Mouse (Mus musculus) myocyte (in vitro differentiated cells): ENCODE results near the gene Plxnd1.

ENCODE experiments used
- MAX ChIP-seq: IDR thresholded peaks from one replicate; pipeline ENCODE4 v1.6.1; 2011; ENCODE audit warnings: low read depth, mild to moderate bottlenecking, control low read depth
- MYOG ChIP-seq, 3 experiments: IDR thresholded peaks; one replicate each; pipeline ENCODE4 v1.6.1; 2011; ENCODE audit warnings: control low read depth in 2 of 3, low read depth in 2 of 3, mild to moderate bottlenecking in 2 of 3; ENCODE audit not compliant: insufficient read length in 2 of 3, control insufficient read depth in 1 of 3, insufficient read depth in 1 of 3
- POLR2A ChIP-seq: IDR thresholded peaks from one replicate; pipeline ENCODE4 v1.6.1; 2011; ENCODE audit warnings: low read depth, mild to moderate bottlenecking, control low read depth, moderate library complexity; ENCODE audit not compliant: insufficient read length
- TCF12 ChIP-seq: IDR thresholded peaks from one replicate; pipeline ENCODE4 v1.6.1; 2011; ENCODE audit warnings: mild to moderate bottlenecking, control low read depth; ENCODE audit not compliant: poor library complexity, insufficient read depth, severe bottlenecking
- USF1 ChIP-seq: IDR thresholded peaks from one replicate; pipeline ENCODE4 v1.6.1; 2011; ENCODE audit warnings: low read depth, mild to moderate bottlenecking, control low read depth, moderate library complexity

DNA sequence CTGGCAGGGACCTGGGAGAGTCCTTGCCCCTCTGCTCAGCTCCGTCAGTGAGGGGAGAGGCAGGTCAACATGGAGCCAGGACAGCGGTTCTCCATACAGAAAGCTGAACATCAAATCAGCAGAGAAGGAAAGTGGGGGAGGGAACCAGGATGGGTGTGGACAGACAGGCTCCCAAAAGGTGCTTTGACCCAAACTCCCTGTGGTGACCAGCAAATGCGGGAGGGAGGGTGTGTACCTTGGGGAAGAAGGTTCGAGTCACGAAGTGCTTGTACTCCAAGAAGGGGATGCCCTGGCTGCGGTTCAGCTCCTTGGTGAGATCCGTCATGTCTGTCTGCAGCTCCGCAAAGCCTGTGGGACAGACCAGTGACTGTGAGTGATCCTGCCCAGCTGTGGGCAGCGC lies 31.1 kb downstream of the Plxnd1 start:
- TF ChIP-seq POLR2A (no peak), TCF12 (no peak), MYOG (IDR thresholded peaks at IDR 0.05; ENCODE audit: control insufficient read depth in 1 of 3, insufficient read depth in 1 of 3, insufficient read length in 2 of 3, low read depth in 2 of 3) (no peak), USF1 (no peak), MAX (no peak)
